Mouse (Mus musculus) right cerebral cortex, postnatal 4 days (tissue): ENCODE data around the gene Acsbg2.

Experiments
- DNase-seq: peaks from one replicate; pipeline ENCODE4 v3.0.0-alpha.2; 2022

Gene Acsbg2

GRCm38 (mm10) chr17:56870287-56870953 lies 3.8 kb downstream of the Acsbg2 start:
- no peak for DNase-seq

DNA sequence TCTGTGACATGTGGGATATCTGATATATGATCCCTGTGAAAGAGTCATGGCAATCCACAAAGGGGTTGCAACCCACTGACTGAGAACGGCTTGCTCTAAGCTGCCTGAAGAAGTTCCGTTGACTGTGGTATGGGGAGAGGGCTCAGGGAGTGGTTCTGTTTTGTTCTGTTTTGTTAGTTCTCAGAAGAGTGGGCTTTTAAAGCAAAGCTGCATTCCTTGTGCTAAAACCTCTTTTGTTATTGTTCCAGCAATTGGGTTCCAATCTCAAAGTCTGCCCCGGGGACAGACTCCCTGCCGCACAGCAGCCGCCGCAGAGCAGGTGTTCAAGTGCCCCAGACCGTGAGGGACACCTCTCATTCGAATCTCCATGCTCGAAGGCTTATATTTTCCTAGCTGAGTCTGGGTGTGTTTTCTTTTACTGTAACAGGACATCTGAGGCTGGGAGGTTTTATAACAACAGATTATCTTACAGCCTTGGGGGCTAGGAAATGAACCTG lies 4.7 kb downstream of the Acsbg2 start:
- no peak for DNase-seq

GRCm38 (mm10) chr17:56866071-56866470 lies 8.2 kb downstream of the Acsbg2 start:
- no peak for DNase-seq

GRCm38 (mm10) chr17:56861197-56861596 lies 13.1 kb downstream of the Acsbg2 start:
- DNase-seq: no peak

DNA sequence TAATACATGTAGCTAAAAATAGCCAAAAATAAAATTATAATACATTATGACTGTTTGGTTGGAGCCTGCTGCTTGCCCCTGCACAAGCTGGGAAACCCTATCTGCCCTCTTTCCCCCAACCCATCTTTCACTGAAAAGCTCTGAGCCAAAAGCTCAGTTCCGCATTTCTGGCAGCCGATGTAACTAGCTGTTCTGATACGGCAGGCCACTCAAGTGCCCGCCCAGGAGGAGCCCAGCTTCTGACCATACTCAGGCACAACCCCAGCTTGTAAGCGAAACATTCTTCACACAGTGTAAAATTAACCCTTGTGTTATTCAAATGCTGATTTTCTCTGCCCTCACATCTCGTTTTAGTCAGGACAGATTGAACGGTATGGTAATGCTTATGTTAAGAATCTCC lies 15.3 kb downstream of the Acsbg2 start:
- no peak for DNase-seq

DNA sequence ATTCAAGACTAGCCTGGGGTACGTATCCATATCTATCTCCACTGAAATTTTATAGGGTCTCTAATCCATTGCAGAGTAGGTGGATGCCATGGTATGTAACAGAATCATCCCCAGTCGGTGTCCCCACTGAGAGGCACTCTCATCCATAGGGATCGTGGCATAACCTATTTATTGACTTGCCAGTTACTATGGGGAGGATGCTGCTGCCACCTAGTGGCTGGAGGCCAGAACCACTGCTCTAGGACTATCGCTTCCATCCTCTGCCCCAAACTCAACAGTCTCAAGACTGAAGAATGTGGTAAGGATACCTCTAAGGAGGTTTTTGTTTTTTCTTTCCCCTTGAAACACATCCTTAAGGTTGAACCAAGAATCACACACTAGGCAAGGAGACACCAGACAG lies 16.0 kb downstream of the Acsbg2 start:
- DNase-seq: peak; percentile 55

- no peak for DNase-seq
Measured at GRCm38 (mm10) chr17:56855421-56855820, 18.8 kb downstream of the Acsbg2 start.

DNA sequence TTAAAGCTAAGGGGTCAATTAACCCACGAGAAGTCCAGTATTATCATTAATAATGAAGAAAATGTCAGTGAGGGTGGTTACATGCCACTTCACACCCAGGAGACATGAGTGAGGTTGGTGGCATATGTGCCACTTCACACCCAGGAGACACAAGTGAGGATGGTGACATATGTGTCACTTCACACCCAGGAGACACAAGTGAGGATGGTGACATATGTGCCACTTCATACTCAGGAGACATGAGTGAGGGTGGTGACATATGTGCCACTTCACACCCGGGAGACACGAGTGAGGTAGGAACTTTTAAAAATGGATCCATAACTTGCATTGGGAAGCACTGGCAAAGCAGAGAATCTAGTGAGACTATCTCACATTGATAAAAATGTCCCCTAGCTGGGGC lies 23.1 kb downstream of the Acsbg2 start:
- DNase-seq: no peak

- no peak for DNase-seq
Measured at GRCm38 (mm10) chr17:56849710-56850109, 24.5 kb downstream of the Acsbg2 start.

DNA sequence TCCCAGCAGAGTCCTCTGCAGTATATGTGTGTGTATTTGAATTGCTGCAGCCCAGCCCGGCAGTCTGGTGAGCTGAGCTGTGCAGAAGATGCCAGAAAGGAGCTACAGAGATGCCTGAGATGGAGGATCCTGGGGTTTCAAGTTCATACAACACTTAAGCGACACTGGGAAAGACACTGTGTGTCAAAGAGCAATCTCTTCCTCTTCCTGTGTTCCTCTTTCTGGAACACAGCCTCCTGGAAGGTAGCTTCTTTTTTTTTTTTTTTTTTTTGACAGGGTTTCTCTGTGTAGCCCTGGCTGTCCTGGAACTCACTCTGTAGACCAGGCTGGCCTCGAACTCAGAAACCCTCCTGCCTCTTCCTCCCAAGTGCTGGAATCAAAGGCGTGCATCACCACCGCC lies 25.5 kb downstream of the Acsbg2 start:
- no peak for DNase-seq

GRCm38 (mm10) chr17:56843678-56844077 lies 30.6 kb downstream of the Acsbg2 start:
- DNase-seq: no peak

DNA sequence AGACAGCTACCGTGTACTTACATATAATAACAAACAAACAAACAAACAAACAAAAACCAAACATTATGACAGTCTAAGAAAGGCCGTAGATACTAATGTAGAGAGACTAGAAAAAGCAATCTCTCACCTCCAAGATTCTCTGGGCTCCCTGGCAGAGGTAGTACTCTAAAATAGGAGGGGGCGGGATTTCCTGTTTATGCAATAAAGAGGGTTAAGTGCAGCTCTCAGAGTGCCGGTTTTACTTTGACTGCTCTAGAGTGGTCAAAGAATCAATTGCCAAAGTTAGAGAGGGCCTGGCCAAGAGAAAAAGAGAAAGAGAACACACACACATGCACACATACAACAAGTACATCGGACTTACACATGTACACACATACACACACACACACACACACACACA lies 32.1 kb downstream of the Acsbg2 start:
- no peak for DNase-seq

GRCm38 (mm10) chr17:56840524-56840923 lies 33.7 kb downstream of the Acsbg2 start:
- no peak for DNase-seq

GRCm38 (mm10) chr17:56836336-56836735 lies 37.9 kb downstream of the Acsbg2 start:
- DNase-seq: no peak

- DNase-seq: no peak
Measured at GRCm38 (mm10) chr17:56833381-56833780, 40.9 kb downstream of the Acsbg2 start.

DNA sequence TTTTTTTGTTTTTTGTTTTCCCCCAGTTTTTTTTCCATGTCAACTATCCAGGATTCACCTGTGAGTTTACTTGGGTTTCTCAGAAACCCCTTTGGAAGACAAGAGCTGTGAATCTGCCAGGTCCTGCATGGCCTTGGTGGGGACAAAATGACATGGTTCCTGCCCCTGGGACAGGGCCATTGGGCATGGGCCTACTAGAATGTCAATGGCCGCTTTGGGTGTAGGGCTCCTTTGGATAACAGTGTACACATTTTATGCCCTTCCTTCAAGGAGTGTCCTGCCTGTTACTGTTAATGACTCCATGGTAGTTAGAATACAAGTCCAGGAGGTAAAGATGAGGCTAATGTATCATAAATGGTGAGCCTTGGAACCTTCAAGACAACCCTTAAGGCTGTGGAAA lies 41.3 kb downstream of the Acsbg2 start:
- no peak for DNase-seq

DNA sequence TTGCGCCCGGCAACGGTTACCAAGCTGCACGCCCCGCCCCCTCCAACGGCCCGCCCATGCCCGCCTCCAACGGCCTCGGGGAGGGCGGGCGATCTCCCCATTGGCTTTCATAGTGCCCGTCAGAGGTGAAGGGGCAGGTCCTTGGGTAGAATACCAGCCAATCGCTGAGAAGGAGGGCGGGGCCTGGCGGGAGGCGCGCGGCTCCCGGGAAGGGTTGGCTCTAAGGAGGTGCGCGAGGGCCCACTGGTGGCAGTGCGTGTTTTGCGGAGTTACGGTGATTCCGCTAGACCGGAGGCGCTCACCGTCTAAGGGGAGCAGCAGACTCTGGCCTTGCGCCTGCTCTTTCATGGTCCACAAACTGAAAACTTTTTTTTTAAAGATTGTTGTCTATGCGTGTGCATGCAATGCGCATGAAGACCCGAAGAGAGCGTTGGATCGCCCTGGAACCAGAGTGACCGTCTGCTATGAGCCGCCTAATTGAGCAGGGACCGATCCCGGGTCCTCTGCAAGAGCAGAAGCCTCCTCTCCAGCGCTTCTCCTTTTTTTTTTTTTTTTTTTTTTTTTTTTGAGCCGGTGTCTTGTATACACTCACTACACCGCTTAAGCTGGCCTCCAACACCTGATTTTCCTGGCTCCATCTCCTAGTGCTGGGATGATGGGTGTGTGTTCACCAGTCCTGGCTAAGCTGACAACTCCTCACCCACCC lies 43.0 kb downstream of the Acsbg2 start:
- peak; percentile 99 for DNase-seq

- DNase-seq: no peak
Measured at GRCm38 (mm10) chr17:56830411-56831110, 43.7 kb downstream of the Acsbg2 start, which contains the start of gene Rfx2. Gene Rfx2 (minus strand): TSS chr17:56831013.

GRCm38 (mm10) chr17:56829795-56830194 lies 44.5 kb downstream of the Acsbg2 start:
- no peak for DNase-seq

- no peak for DNase-seq
Measured at GRCm38 (mm10) chr17:56829171-56829570, 45.1 kb downstream of the Acsbg2 start.

DNA sequence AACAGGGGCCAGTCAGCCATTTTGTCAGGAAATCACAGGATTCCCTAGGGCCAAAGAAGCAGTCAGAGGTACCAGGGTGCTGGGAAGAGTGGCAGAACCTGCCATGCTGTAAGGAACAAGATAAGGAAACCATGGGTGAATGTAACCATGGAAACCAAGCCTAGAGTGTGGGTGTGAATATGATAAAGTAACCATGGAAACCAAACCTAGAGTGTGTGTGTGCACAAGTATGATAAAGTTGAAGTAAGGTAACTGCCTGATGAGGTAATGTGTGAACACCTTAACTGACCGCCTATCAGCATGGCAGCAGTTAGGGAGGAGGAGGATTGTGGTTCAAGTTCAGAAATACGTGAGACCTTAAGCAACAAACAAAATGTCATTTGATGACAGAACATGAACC lies 47.5 kb downstream of the Acsbg2 start:
- DNase-seq: no peak

DNA sequence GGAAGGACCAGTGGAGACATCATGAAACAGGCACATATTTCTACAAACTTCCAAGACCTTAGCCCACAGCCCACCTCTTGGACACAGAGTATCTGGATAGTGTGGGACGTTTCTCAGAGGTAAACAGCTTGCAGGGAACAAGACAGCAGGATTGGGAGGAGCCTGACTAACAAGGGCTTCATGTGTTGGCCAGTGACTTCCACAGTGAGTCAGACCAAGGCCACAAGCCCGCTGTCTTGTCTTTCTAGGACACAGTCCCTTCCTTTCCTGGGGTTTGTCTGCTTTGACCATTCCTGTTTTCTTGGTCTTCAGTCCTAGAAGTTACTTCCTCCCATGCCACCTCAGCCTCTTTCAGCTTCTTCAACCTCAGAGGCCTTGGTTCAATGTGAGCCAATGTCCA lies 50.9 kb downstream of the Acsbg2 start:
- DNase-seq: no peak

- DNase-seq: no peak
Measured at GRCm38 (mm10) chr17:56822380-56822779, 51.9 kb downstream of the Acsbg2 start.

GRCm38 (mm10) chr17:56819694-56820111 lies 54.5 kb downstream of the Acsbg2 start:
- no peak for DNase-seq
